Mouse (Mus musculus) CH12.LX (cell line): Measurements from ENCODE around the gene Pcna. TPM values are rescaled to one million over a fixed set of nuclear protein-coding genes. Genes with fewer than 3 reads are reported as not detected.
A peak's percentile ranks its signal among the peaks of the same experiment; 100 is the strongest.

Source experiments
- DNase-seq: peaks from one replicate; pipeline ENCODE4 v3.0.0-alpha.2; 2013; ENCODE audit errors: extremely low read depth
- H3K27ac ChIP-seq: 2 replicates; pipeline ENCODE4 v1.5.1; 2012; ENCODE audit warnings: low read depth, mild to moderate bottlenecking, control low read depth, moderate library complexity; ENCODE audit not compliant: insufficient read depth
- H3K27me3 ChIP-seq: replicated peaks from 2 replicates; pipeline ENCODE3; 2012; ENCODE audit warnings: inconsistent platforms
- H3K36me3 ChIP-seq, 2 experiments: replicated peaks in 1 of 2; 2 replicates each; pipeline versions ENCODE3 to v1.6.1; 2012; ENCODE audit warnings: inconsistent platforms in 1 of 2, low read length in 1 of 2, mild to moderate bottlenecking in 1 of 2, mixed read lengths in 1 of 2, moderate library complexity in 1 of 2; ENCODE audit not compliant: control insufficient read depth in 1 of 2, insufficient read depth in 1 of 2
- H3K4me1 ChIP-seq, 2 experiments: 2 replicates each; pipeline ENCODE4 v1.6.1; 2012; ENCODE audit warnings: inconsistent platforms in 1 of 2, moderate library complexity in 1 of 2; ENCODE audit not compliant: insufficient read depth in 2 of 2, control insufficient read depth in 1 of 2
- H3K4me2 ChIP-seq: 2 replicates; pipeline ENCODE4 v1.6.1; 2012; ENCODE audit warnings: low read depth, mild to moderate bottlenecking, control low read depth; ENCODE audit not compliant: poor library complexity, insufficient read depth, severe bottlenecking
- H3K4me3 ChIP-seq, 3 experiments: fragments of 150-350 bp in 1 of 3; sonication (generic) in 1 of 3; replicated peaks in 1 of 3; 2 replicates each; pipeline versions ENCODE3 to v1.5.1; 2011 to 2012; ENCODE audit warnings: low read depth in 2 of 3, low read length in 2 of 3, mild to moderate bottlenecking in 2 of 3, moderate library complexity in 2 of 3, control low read depth in 1 of 3, improper control_type of control experiment in 1 of 3, inconsistent platforms in 1 of 3, mixed read lengths in 1 of 3; ENCODE audit not compliant: poor library complexity in 1 of 3
- H3K79me2 ChIP-seq: replicated peaks from 2 replicates; pipeline ENCODE4 v1.6.1; 2012; ENCODE audit warnings: mild to moderate bottlenecking, moderate library complexity; ENCODE audit not compliant: control insufficient read depth, poor library complexity, insufficient read depth, severe bottlenecking; ENCODE audit errors: extremely low read depth
- H3K9ac ChIP-seq: 2 replicates; pipeline ENCODE4 v1.6.1; 2012; ENCODE audit warnings: low read depth, mild to moderate bottlenecking, control low read depth, moderate library complexity; ENCODE audit not compliant: insufficient read depth
- H3K9me3 ChIP-seq: replicated peaks from 2 replicates; pipeline ENCODE3; 2012; ENCODE audit warnings: low read length, inconsistent platforms, mixed read lengths
- BHLHE40 ChIP-seq: IDR thresholded peaks from 2 replicates; pipeline ENCODE4 v1.6.1; 2011; ENCODE audit warnings: mild to moderate bottlenecking, low read depth, low read length, improper control_type of control experiment
- CHD1 ChIP-seq: IDR thresholded peaks from 2 replicates; pipeline ENCODE4 v1.6.1; 2012; ENCODE audit warnings: low read depth, low read length, improper control_type of control experiment, inconsistent platforms
- CHD2 ChIP-seq: IDR thresholded peaks from 2 replicates; pipeline ENCODE4 v1.6.1; 2011; ENCODE audit warnings: low read length, improper control_type of control experiment
- E2F4 ChIP-seq: IDR thresholded peaks from 2 replicates; pipeline ENCODE4 v1.6.1; 2011; ENCODE audit warnings: low read depth, low read length, improper control_type of control experiment; ENCODE audit not compliant: insufficient replicate concordance
- ELF1 ChIP-seq: IDR thresholded peaks from 2 replicates; pipeline ENCODE4 v1.6.1; 2014; ENCODE audit warnings: low read depth, mild to moderate bottlenecking, inconsistent platforms, low read length, improper control_type of control experiment
- EP300 ChIP-seq: IDR thresholded peaks from 2 replicates; pipeline ENCODE4 v1.6.1; 2011; ENCODE audit warnings: low read length, improper control_type of control experiment
- ETS1 ChIP-seq: conservative IDR thresholded peaks from 2 replicates; pipeline ENCODE4 v1.6.1; 2012; ENCODE audit warnings: low read depth, mild to moderate bottlenecking, inconsistent platforms, low read length, improper control_type of control experiment, moderate library complexity
- GABPA ChIP-seq: IDR thresholded peaks from 2 replicates; pipeline ENCODE4 v1.6.1; 2012; ENCODE audit warnings: low read depth, low read length, improper control_type of control experiment, inconsistent platforms; ENCODE audit not compliant: insufficient replicate concordance
- HCFC1 ChIP-seq: IDR thresholded peaks from 2 replicates; pipeline ENCODE4 v1.6.1; 2012; ENCODE audit warnings: low read depth, mild to moderate bottlenecking, inconsistent platforms, low read length, improper control_type of control experiment
- IRF4 ChIP-seq: IDR thresholded peaks from 2 replicates; pipeline ENCODE4 v1.6.1; 2014; ENCODE audit warnings: low read depth, mild to moderate bottlenecking, inconsistent platforms, low read length, improper control_type of control experiment
- JUN ChIP-seq: IDR thresholded peaks from 2 replicates; pipeline ENCODE4 v1.6.1; 2011; ENCODE audit warnings: low read depth, mild to moderate bottlenecking, low read length, improper control_type of control experiment, moderate library complexity; ENCODE audit not compliant: insufficient read depth
- JUND ChIP-seq: conservative IDR thresholded peaks from 2 replicates; pipeline ENCODE4 v1.6.1; 2011; ENCODE audit warnings: low read depth, low read length, improper control_type of control experiment
- KAT2A ChIP-seq: IDR thresholded peaks from 2 replicates; pipeline ENCODE4 v1.6.1; 2012; ENCODE audit warnings: low read length, improper control_type of control experiment, inconsistent platforms; ENCODE audit not compliant: insufficient replicate concordance
- MAFK ChIP-seq: IDR thresholded peaks from 2 replicates; pipeline ENCODE4 v1.6.1; 2011; ENCODE audit warnings: low read length, improper control_type of control experiment; ENCODE audit not compliant: insufficient replicate concordance
- MAX ChIP-seq: IDR thresholded peaks from 2 replicates; pipeline ENCODE4 v1.6.1; 2011; ENCODE audit warnings: low read length, improper control_type of control experiment
- MAZ ChIP-seq: IDR thresholded peaks from 2 replicates; pipeline ENCODE4 v1.6.1; 2012; ENCODE audit warnings: low read depth, mild to moderate bottlenecking, inconsistent platforms, low read length, improper control_type of control experiment, moderate library complexity
- MEF2A ChIP-seq: IDR thresholded peaks from 2 replicates; pipeline ENCODE4 v1.6.1; 2014; ENCODE audit warnings: low read depth, mild to moderate bottlenecking, inconsistent platforms, low read length, improper control_type of control experiment, borderline replicate concordance
- MXI1 ChIP-seq: IDR thresholded peaks from 2 replicates; pipeline ENCODE4 v1.6.1; 2011; ENCODE audit warnings: mild to moderate bottlenecking, low read depth, low read length, improper control_type of control experiment
- MYC ChIP-seq: IDR thresholded peaks from 2 replicates; pipeline ENCODE4 v1.6.1; 2011; ENCODE audit warnings: low read depth, mild to moderate bottlenecking, improper control_type of control experiment, low read length
- NELFE ChIP-seq: IDR thresholded peaks from 2 replicates; pipeline ENCODE4 v1.6.1; 2011; ENCODE audit warnings: low read depth, low read length, improper control_type of control experiment
- NRF1 ChIP-seq: IDR thresholded peaks from 2 replicates; pipeline ENCODE4 v1.6.1; 2014; ENCODE audit warnings: low read depth, mild to moderate bottlenecking, inconsistent platforms, low read length, improper control_type of control experiment, moderate library complexity
- PAX5 ChIP-seq: IDR thresholded peaks from 2 replicates; pipeline ENCODE4 v1.6.1; 2012; ENCODE audit warnings: low read length, inconsistent platforms, mixed read lengths
- POLR2A ChIP-seq: IDR thresholded peaks from 2 replicates; pipeline ENCODE4 v1.6.1; 2011; ENCODE audit warnings: low read depth, mild to moderate bottlenecking, improper control_type of control experiment, low read length
- POLR2AphosphoS2 ChIP-seq: IDR thresholded peaks from 2 replicates; pipeline ENCODE4 v1.6.1; 2011; ENCODE audit warnings: low read depth, low read length, improper control_type of control experiment
- RAD21 ChIP-seq: IDR thresholded peaks from 2 replicates; pipeline ENCODE4 v1.6.1; 2011; ENCODE audit warnings: low read depth, mild to moderate bottlenecking, low read length, improper control_type of control experiment, moderate library complexity
- RCOR1 ChIP-seq: conservative IDR thresholded peaks from 2 replicates; pipeline ENCODE4 v1.6.1; 2012; ENCODE audit warnings: low read depth, mild to moderate bottlenecking, inconsistent platforms, low read length, improper control_type of control experiment
- SIN3A ChIP-seq: IDR thresholded peaks from 2 replicates; pipeline ENCODE4 v1.6.1; 2012; ENCODE audit warnings: low read length, improper control_type of control experiment, inconsistent platforms
- SMC3 ChIP-seq: IDR thresholded peaks from 2 replicates; pipeline ENCODE4 v1.6.1; 2011; ENCODE audit warnings: low read depth, low read length, improper control_type of control experiment
- TBP ChIP-seq: conservative IDR thresholded peaks from 2 replicates; pipeline ENCODE4 v1.6.1; 2011; ENCODE audit warnings: low read depth, low read length, improper control_type of control experiment
- TCF12 ChIP-seq: IDR thresholded peaks from 2 replicates; pipeline ENCODE4 v1.6.1; 2014; ENCODE audit warnings: low read depth, mild to moderate bottlenecking, inconsistent platforms, low read length, improper control_type of control experiment
- UBTF ChIP-seq: IDR thresholded peaks from 2 replicates; pipeline ENCODE4 v1.6.1; 2012; ENCODE audit warnings: low read depth, mild to moderate bottlenecking, inconsistent platforms, low read length, improper control_type of control experiment, moderate library complexity
- USF1 ChIP-seq: IDR thresholded peaks from 2 replicates; pipeline ENCODE4 v1.6.1; 2014; ENCODE audit warnings: low read depth, mild to moderate bottlenecking, inconsistent platforms, low read length, improper control_type of control experiment
- USF2 ChIP-seq: conservative IDR thresholded peaks from 2 replicates; pipeline ENCODE4 v1.6.1; 2011; ENCODE audit warnings: low read depth, low read length, improper control_type of control experiment
- ZC3H11A ChIP-seq: IDR thresholded peaks from 2 replicates; pipeline ENCODE4 v1.6.1; 2012; ENCODE audit warnings: low read depth, mild to moderate bottlenecking, inconsistent platforms, low read length, improper control_type of control experiment
- ZKSCAN1 ChIP-seq: IDR thresholded peaks from 2 replicates; pipeline ENCODE4 v1.6.1; 2012; ENCODE audit warnings: low read depth, inconsistent platforms, low read length, improper control_type of control experiment, borderline replicate concordance
- ZMIZ1 ChIP-seq: IDR thresholded peaks from 2 replicates; pipeline ENCODE4 v1.6.1; 2012; ENCODE audit warnings: low read depth, mild to moderate bottlenecking, inconsistent platforms, low read length, improper control_type of control experiment
- ZNF384 ChIP-seq: IDR thresholded peaks from 2 replicates; pipeline ENCODE4 v1.6.1; 2012; ENCODE audit warnings: low read depth, low read length, improper control_type of control experiment, inconsistent platforms
- dilution Hi-C: fragments of 300-500 bp; cut with MboI; formaldehyde crosslinking; loops from 2 replicates; pipeline ENCODE4 v1.14.3; 2020; ENCODE audit warnings: low sequenced_read_pairs; ENCODE audit not compliant: extremely low pct_unique_long_range_greater_than_20kb, extremely low pct_ligation_motif_present
- in situ Hi-C: fragments of 300-500 bp; cut with MboI; formaldehyde crosslinking; loops from 3 replicates; pipeline ENCODE4 v1.14.3; 2019; ENCODE audit warnings: low sequenced_read_pairs, low pct_ligation_motif_present, low pct_unique_long_range_greater_than_20kb, mixed read lengths
- polyA plus RNA-seq: library from polyadenylated mRNA; unstranded; fragments of >175 nt; gene quantifications from 2 replicates; pipeline ENCODE4 v1.2.1, GENCODE M21; 2012; ENCODE audit warnings: low read depth; ENCODE audit not compliant: insufficient read length
- total RNA-seq, 2 experiments: library from RNA; depleted of rRNA; stranded (reverse); fragments of 300-350 nt in 1 of 2; fragments of >200 nt in 1 of 2; gene quantifications; 2 replicates each; pipeline ENCODE4 v1.2.3; 2012 to 2014

Pcna gene
- total and polyA plus RNA-seq, 3 experiments, result 354 to 839 (median 550) TPM

DNA sequence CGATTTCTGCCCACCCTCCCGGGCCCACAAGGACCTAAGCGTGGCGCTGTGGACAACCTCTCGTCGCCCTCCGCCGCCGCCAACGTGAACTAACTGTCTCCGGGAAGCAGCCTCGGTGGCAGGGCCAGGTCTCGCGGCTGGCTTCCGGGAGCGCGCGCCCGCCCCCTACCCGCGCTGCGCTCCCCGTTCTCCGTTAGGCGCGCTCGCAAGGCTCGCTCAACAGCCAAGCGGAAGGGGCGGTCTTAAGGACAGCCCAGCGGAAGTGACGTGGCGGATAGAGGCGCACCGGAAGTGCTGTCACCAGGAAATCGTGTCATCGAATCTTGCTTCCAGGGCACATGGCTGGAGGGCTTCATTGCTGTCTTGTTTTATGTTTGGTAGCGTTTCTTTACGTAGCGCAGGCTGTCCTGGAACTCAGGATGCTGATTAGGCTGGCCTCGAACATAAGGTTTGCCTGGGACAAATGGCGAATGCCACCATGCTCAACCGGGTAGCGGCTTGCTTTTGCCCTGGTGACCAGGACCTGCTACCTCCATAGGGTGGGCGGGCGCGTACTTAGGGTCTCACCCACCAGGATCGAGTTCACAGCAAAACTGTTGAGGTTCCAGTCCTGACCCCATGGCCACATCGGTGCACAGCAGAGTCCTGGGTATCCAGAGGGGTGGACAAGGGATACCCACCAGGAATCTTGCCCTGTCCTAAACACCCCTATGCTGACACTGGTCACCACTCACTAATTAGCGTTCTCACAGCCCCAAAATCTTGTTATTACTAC, 5.4 kb downstream of the Pcna start, which contains the start of gene Tmem230:
TSS of gene Tmem230 (minus strand) at position 269 of the 775 bp plus-strand sequence.
- DNase-seq, result peak; percentile 97
- Histone ChIP-seq H3K4me1 (peaks cover 12 to 58% of the 10 kb centered on the region in 2 experiments), H3K4me2 (peak within 1 kb of the TSS; percentile 91), H3K79me2 (peaks cover 46% of the 10 kb centered on the region), H3K9ac (peak within 1 kb of the TSS; percentile 91), H3K36me3 (peaks cover 38 to 63% of the 10 kb centered on the region in 2 experiments), H3K9me3 (no peaks in the 10 kb centered on the region), H3K27me3 (no peaks in the 10 kb centered on the region), H3K27ac (peak within 1 kb of the TSS; percentile 41), H3K4me3 (peak within 1 kb of the TSS; percentile 65 to 75 (median 73))
- in situ Hi-C loops, result loop anchor here (10.0 kb wide), 2 partner anchors 113 to 263 kb away; no protein-coding TSS in a partner anchor
- dilution Hi-C loops, result no loop called here
- peak; percentile 99 for TF ChIP-seq MYC
- no peak for TF ChIP-seq UBTF
- no peak for TF ChIP-seq EP300
- no peak for TF ChIP-seq ZNF384
- TF ChIP-seq USF1, result no peak
- no peak for TF ChIP-seq USF2
- no peak; the same call in 1 of the 2 replicates for TF ChIP-seq ETS1
- TF ChIP-seq NELFE, result peak; percentile 92
- TF ChIP-seq MXI1, result peak; percentile 98
- TF ChIP-seq MEF2A, result peak; percentile 71
- peak; percentile 94 for TF ChIP-seq POLR2AphosphoS2
- 0 out of 2 replicates have a peak, but pooled peaks have one; percentile 44 for TF ChIP-seq E2F4
- peak; percentile 90 for TF ChIP-seq POLR2A
- peak; percentile 41; the same call in 1 of the 2 replicates for TF ChIP-seq JUN
- TF ChIP-seq TCF12, result peak; percentile 80
- peak; percentile 94 for TF ChIP-seq SIN3A
- no peak; the same call in 1 of the 2 replicates for TF ChIP-seq BHLHE40
- TF ChIP-seq IRF4, result peak; percentile 55
- TF ChIP-seq HCFC1, result peak; percentile 88
- no peak for TF ChIP-seq MAFK
- peak; percentile 15; the same call in 1 of the 2 replicates for TF ChIP-seq SMC3
- TF ChIP-seq JUND, result 0 out of 2 replicates have a peak, but pooled peaks have one; percentile 38
- peak; percentile 99 for TF ChIP-seq MAX
- TF ChIP-seq CHD1, result no peak
- TF ChIP-seq NRF1, result peak; percentile 52; the same call in 1 of the 2 replicates
- TF ChIP-seq RCOR1, result no peak; the same call in 1 of the 2 replicates
- TF ChIP-seq ZKSCAN1, result no peak
- no peak; the same call in 1 of the 2 replicates for TF ChIP-seq CHD2
- 0 out of 2 replicates have a peak, but pooled peaks have one; percentile 65 for TF ChIP-seq TBP
- no peak for TF ChIP-seq ZC3H11A
- peak; percentile 95; the same call in 1 of the 2 replicates for TF ChIP-seq ZMIZ1
- TF ChIP-seq ELF1, result peak; percentile 96
- TF ChIP-seq RAD21, result no peak; the same call in 1 of the 2 replicates
- no peak for TF ChIP-seq PAX5
- peak; percentile 23; the same call in 1 of the 2 replicates for TF ChIP-seq GABPA
- TF ChIP-seq KAT2A, result peak; percentile 87
- 0 out of 2 replicates have a peak, but pooled peaks have one; percentile 47 for TF ChIP-seq MAZ
